Mouse (Mus musculus) limb, embryonic 13.5 days (tissue): ENCODE data around the gene Smarcc2. TPM values are rescaled to one million over a fixed set of nuclear protein-coding genes. Genes with fewer than 3 reads are reported as not detected.

Source experiments
- ATAC-seq: fragments of 200-750 bp; cut with Nextera tagmentation; 2 replicates; pipeline ENCODE4 v1.8.0; 2017; ENCODE audit warnings: low read depth, moderate number of reproducible peaks, moderate TSS enrichment; ENCODE audit not compliant: low FRiP score
- H3K27ac ChIP-seq: fragments of 300-500 bp; sonication (generic); 2 replicates; pipeline ENCODE4 v1.5.1; 2015; ENCODE audit warnings: inconsistent platforms, mild to moderate bottlenecking, moderate library complexity
- H3K27me3 ChIP-seq: fragments of 300-500 bp; sonication (generic); 2 replicates; pipeline ENCODE4 v1.6.1; 2015; ENCODE audit warnings: mild to moderate bottlenecking, inconsistent platforms
- H3K36me3 ChIP-seq: fragments of 300-500 bp; sonication (generic); 2 replicates; pipeline ENCODE4 v1.6.1; 2015; ENCODE audit warnings: inconsistent platforms, mild to moderate bottlenecking, moderate library complexity
- H3K4me1 ChIP-seq: fragments of 300-500 bp; sonication (generic); 2 replicates; pipeline ENCODE4 v1.6.1; 2015; ENCODE audit warnings: inconsistent platforms
- H3K4me2 ChIP-seq: fragments of 300-500 bp; sonication (generic); replicated peaks from 2 replicates; pipeline ENCODE4 v1.6.1; 2015; ENCODE audit warnings: inconsistent platforms, mild to moderate bottlenecking, moderate library complexity
- H3K4me3 ChIP-seq: fragments of 300-500 bp; sonication (generic); 2 replicates; pipeline ENCODE4 v1.5.1; 2015; ENCODE audit warnings: moderate library complexity, mild to moderate bottlenecking, inconsistent platforms
- H3K9ac ChIP-seq: fragments of 300-500 bp; sonication (generic); 2 replicates; pipeline ENCODE4 v1.6.1; 2015; ENCODE audit warnings: mild to moderate bottlenecking, inconsistent platforms
- H3K9me3 ChIP-seq: fragments of 300-500 bp; sonication (generic); 2 replicates; pipeline ENCODE4 v1.6.1; 2016; ENCODE audit warnings: inconsistent platforms
- WGBS: fragments of 180-500 bp; shearing (Covaris S2); methylation state at CpG from one replicate; pipeline ENCODE4 v1.1.7; 2015; 5-methylcytosine and 5-hydroxymethylcytosine counted together
- polyA plus RNA-seq: library from polyadenylated mRNA; unstranded; fragments of >200 nt; fragmentation: Nextera tagmentation; extraction: Ambion mirVana; gene quantifications from 2 replicates; pipeline ENCODE4 v1.2.1, GENCODE M21; 2015

The Smarcc2 gene
- polyA plus RNA-seq, 1 experiment from 2014 or later, result 110 TPM

DNA sequence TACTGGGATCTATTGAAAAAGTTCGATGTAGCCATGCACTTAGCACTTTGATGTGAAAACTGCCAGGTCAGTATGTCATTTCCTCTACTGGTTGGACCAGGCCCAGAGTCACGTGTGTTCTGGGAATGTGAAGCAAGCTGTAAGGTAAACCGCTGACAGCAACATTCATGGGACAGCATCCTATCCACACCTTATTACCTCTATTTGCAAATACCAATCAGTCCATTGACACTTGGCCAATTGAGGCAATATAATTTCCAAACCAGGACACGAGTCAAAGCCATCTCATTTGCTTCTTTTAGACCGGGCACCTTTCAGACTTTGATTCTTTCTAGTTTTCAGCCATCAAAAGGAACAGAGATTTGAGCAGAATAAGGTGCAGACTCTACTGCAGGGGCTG lies 30.0 kb upstream of the Smarcc2 start:
- no peak overlapping the region for H3K4me2 ChIP-seq
- no peaks in the 10 kb centered on the region for H3K27me3 ChIP-seq
- no peak overlapping the region for H3K4me3 ChIP-seq
- no peak for ATAC-seq
- H3K27ac ChIP-seq, result no peak overlapping the region
- H3K9me3 ChIP-seq, result no peaks in the 10 kb centered on the region
- H3K36me3 ChIP-seq, result peaks cover 67% of the 10 kb centered on the region
- 90% methylated on average over 5 of the region's 5 CpGs for WGBS
- no peaks in the 10 kb centered on the region for H3K4me1 ChIP-seq
- H3K9ac ChIP-seq, result no peak overlapping the region

DNA sequence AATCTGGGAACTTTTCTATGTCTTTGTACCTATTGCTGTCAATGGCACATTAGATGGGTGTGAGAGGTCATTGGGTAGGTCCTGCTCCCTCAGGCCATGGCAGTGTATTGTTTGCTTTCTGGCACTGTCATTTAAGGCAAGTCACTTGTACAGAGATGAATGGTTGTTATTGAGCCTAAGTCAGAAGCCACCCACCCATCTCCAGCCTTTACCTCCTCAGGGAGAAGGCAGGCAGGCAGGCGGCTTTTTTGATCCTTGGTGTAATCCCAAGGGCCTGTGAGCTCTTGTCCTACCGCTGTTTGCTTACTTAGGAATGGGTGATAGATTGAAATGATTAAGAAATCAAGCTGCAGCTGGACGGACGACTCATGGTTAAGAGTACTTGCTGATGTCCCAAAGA lies 29.6 kb upstream of the Smarcc2 start:
- no peak overlapping the region for H3K4me3 ChIP-seq
- H3K9me3 ChIP-seq, result no peaks in the 10 kb centered on the region
- H3K36me3 ChIP-seq, result peaks cover 68% of the 10 kb centered on the region
- no peaks in the 10 kb centered on the region for H3K4me1 ChIP-seq
- no peak overlapping the region for H3K9ac ChIP-seq
- no peak for ATAC-seq
- no peaks in the 10 kb centered on the region for H3K27me3 ChIP-seq
- no peak overlapping the region for H3K4me2 ChIP-seq
- 82% methylated on average over 4 of the region's 4 CpGs for WGBS
- H3K27ac ChIP-seq, result no peak overlapping the region

DNA sequence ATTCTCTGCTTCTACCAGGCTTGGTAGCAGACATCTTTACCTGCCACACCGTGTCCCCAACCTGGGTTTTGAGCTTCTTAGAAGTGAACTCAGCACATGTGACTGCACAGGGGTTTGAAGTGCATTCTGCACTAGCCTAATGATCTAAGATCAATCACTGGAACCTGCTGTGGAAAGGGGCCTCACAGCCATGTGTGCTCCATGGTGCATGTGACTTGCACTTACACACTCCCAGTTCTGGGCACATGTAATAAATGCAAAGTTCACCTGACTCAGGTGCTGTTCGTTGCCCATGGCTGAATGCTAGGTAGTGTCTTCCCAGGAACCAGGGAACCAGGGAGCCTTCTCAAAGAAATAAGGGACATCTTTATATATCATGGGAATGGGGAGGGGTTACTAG lies 25.6 kb upstream of the Smarcc2 start:
- Histone ChIP-seq H3K27me3 (no peaks in the 10 kb centered on the region), H3K36me3 (peaks cover 86% of the 10 kb centered on the region), H3K4me3 (no peak overlapping the region), H3K4me2 (no peak overlapping the region), H3K9me3 (no peaks in the 10 kb centered on the region), H3K4me1 (no peaks in the 10 kb centered on the region), H3K9ac (no peak overlapping the region), H3K27ac (no peak overlapping the region)
- no peak for ATAC-seq
- 95% methylated on average over 2 of the region's 2 CpGs for WGBS

DNA sequence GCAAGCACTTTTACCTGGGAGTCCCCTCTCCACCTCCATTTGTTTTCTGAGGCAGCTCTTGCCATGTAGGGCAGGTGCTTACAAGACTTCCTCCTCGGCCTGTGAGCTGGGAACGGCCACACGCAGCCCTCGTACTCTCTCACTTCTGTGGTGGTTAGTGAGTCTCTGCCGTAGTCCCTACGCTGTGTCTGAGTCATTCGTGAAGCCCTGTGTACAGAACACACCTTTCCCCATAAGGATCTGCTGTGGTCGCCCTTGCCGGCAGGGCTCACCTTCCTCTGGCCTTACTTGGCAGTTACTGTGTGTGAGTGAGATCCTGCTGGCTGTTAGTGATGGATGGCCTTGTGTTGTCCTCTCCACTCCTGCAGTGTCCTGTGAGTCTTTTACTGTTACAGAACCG lies 24.4 kb upstream of the Smarcc2 start:
- no peak for ATAC-seq
- no peak overlapping the region for H3K4me2 ChIP-seq
- H3K27me3 ChIP-seq, result no peaks in the 10 kb centered on the region
- H3K4me3 ChIP-seq, result no peak overlapping the region
- no peaks in the 10 kb centered on the region for H3K4me1 ChIP-seq
- no peak overlapping the region for H3K9ac ChIP-seq
- no peaks in the 10 kb centered on the region for H3K9me3 ChIP-seq
- no peak overlapping the region for H3K27ac ChIP-seq
- peaks cover 85% of the 10 kb centered on the region for H3K36me3 ChIP-seq
- WGBS, result 89% methylated on average over 10 of the region's 10 CpGs

DNA sequence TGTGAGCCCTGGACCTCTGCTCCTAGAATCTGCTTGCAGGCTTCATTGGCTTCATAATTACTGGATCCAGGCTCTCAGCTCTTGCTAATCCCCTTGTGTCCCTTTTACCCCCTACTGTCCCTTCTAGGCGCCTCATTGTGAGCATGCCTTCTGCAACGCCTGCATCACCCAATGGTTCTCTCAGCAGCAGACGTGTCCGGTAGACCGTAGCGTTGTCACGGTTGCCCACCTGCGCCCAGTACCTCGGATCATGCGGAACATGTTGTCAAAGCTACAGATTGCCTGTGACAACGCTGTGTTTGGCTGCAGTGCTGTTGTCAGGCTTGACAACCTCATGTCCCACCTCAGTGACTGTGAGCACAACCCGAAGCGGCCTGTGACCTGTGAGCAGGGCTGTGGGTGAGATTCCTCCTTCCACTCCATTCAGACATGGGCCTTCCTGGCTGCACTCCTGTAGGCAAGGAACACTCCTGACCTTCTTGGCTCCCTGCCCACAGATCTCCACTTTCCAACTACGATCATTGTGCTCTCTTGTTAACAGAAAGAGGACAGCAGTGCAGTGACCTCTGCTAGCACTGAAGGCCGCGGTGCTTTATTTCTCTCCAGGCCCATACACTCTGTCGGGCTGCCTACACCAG lies 23.7 kb upstream of the Smarcc2 start:
- Histone ChIP-seq H3K27ac (no peak overlapping the region), H3K4me3 (no peak overlapping the region), H3K4me1 (no peaks in the 10 kb centered on the region), H3K4me2 (no peak overlapping the region), H3K9ac (no peak overlapping the region), H3K9me3 (no peaks in the 10 kb centered on the region), H3K27me3 (no peaks in the 10 kb centered on the region), H3K36me3 (peaks cover 85% of the 10 kb centered on the region)
- no peak for ATAC-seq
- 90% methylated on average over 17 of the region's 17 CpGs for WGBS

DNA sequence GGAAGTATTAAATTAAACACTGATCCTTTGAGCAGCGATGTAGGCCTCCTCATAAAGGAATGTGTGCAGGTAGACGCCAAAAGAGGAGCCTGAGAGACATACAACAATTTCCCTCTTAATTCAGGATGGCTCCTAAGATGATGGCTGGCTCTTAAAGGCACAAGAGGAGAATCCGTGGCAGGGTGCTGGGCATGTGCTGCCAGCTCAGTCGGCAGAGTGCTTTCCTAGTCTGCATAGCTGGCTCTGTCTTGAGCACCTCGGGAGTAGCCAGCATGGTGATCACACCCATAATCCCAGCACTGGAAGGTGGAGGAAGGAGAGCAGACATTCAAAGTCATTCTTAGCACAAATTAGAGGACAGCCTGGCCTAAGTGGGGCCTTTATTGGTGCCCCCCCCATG lies 23.2 kb upstream of the Smarcc2 start:
- ATAC-seq, result no peak

DNA sequence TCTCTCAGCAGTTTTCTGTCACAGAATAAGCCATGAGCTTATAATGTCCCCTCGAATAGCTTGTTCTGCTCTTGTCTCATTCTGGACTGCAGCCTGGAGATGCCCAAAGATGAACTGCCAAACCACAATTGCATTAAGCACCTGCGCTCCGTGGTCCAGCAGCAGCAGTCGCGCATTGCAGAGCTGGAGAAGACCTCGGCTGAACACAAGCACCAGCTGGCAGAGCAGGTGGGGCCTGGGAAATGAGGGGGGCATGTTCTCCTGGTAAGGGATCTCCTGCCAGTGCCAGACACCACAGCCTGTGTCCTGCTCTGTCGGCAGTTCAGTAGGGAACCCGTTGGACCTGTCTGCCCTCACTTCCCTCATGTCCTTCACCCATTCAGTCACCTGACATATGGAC lies 22.7 kb upstream of the Smarcc2 start:
- H3K27me3 ChIP-seq, result no peaks in the 10 kb centered on the region
- no peaks in the 10 kb centered on the region for H3K9me3 ChIP-seq
- no peak overlapping the region for H3K27ac ChIP-seq
- no peak for ATAC-seq
- H3K36me3 ChIP-seq, result peaks cover 85% of the 10 kb centered on the region
- H3K4me3 ChIP-seq, result no peak overlapping the region
- WGBS, result 93% methylated on average over 8 of the region's 8 CpGs
- no peak overlapping the region for H3K9ac ChIP-seq
- no peaks in the 10 kb centered on the region for H3K4me1 ChIP-seq
- H3K4me2 ChIP-seq, result no peak overlapping the region

More for the DNA sequence above, 23.2 kb upstream of the Smarcc2 start:
- Histone ChIP-seq H3K4me1 (no peaks in the 10 kb centered on the region), H3K4me3 (no peak overlapping the region), H3K27me3 (no peaks in the 10 kb centered on the region), H3K4me2 (no peak overlapping the region), H3K9me3 (no peaks in the 10 kb centered on the region), H3K9ac (no peak overlapping the region), H3K36me3 (peaks cover 85% of the 10 kb centered on the region), H3K27ac (no peak overlapping the region)
- 87% methylated on average over 5 of the region's 5 CpGs for WGBS

DNA sequence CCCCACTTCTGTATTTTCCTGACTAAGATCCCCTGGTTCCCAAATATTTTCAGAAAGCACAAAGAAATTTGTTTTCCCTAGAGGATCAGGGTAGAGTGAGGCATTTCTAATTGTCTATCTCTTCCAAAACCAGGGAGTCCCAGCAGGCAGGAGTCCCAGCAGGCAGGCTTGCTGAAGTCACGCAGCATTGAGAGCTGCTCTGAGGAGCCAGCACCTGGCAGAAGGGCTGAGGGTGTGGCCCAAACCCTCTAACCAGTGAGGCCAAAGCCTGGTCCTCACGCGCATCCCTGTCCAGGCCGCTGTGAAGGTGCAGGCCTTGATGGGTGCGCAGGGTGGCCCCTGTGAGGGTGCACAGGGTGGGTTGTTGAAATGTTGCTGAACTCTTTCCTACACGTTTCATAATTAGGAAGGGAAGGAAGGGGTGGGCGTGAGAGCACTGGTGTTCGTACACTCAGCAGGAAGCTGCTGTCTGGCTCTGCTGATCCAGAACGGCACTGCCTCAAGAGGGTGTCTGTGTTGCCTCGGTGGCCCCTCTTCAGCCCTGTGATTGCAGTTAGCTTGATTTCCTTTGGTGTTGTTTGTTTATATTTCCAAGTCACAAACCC lies 20.3 kb upstream of the Smarcc2 start:
- Histone ChIP-seq H3K4me1 (no peaks in the 10 kb centered on the region), H3K27ac (no peak overlapping the region), H3K9me3 (no peaks in the 10 kb centered on the region), H3K4me3 (no peak overlapping the region), H3K36me3 (peaks cover 83% of the 10 kb centered on the region), H3K27me3 (no peaks in the 10 kb centered on the region), H3K4me2 (no peak overlapping the region), H3K9ac (no peak overlapping the region)
- no peak for ATAC-seq
- 60% methylated on average over 10 of the region's 10 CpGs for WGBS

DNA sequence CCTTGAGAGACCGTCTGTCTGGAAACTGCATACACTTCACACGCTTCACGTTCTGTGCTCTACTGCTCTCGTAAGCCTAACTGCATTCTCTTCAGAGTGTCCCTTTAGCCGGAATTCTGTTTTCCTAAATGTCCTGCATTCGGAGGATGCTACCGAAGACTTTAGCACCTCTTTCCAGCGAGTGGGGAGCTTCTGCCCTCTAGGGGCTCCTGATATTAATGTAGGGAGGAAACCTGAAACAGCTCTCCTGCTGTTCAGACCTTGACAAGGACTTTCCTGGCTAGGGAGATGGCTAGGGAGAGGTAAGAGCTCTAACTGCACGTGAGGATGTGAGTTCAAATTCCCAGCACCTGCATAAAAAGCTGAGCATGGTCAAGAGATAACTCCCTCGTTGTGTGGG lies 18.6 kb upstream of the Smarcc2 start:
- Histone ChIP-seq H3K27me3 (no peaks in the 10 kb centered on the region), H3K4me1 (no peaks in the 10 kb centered on the region), H3K27ac (no peak overlapping the region), H3K9me3 (no peaks in the 10 kb centered on the region), H3K9ac (no peak overlapping the region), H3K4me3 (no peak overlapping the region), H3K4me2 (no peak overlapping the region), H3K36me3 (peaks cover 69% of the 10 kb centered on the region)
- 65% methylated on average over 10 of the region's 10 CpGs for WGBS
- no peak for ATAC-seq

DNA sequence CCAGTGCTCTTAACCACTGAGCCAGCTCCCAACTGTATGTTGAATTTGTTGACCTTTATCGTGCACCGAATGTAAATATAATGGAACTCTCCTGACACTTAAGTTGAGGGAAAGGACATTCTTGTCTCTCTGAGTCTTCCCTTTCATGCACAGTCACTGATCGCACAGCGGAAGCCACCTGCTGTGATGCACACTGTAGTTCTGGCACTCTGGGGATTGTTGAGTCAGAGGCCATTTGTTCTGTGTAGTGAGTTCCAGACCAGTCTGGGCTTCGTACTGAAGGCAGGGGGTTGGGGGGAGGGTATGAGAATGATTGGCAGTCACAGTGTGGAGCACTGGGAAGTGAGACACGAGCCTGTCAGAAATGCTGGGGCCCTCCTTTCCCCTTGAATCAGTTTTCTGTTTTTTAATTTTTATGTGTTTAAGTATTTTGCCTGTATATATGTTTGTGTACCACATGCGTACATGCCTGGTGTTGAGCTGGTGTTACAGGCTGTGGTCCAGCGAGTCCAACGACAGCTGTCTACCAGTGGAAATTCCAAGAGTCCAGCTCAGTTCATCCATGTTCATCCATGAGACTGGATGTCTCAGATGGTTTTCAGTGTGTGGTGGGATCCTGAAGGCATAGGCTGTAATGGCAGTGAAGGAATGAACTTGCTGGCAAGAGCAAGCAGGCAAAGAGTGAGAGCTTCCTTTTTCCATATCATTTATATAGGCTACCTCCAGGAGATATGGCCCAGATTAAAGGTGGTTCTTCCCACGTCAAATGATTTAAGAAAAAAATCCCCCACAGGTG lies 17.5 kb upstream of the Smarcc2 start:
- peaks cover 58% of the 10 kb centered on the region for H3K36me3 ChIP-seq
- no peaks in the 10 kb centered on the region for H3K4me1 ChIP-seq
- H3K27me3 ChIP-seq, result no peaks in the 10 kb centered on the region
- WGBS, result 90% methylated on average over 10 of the region's 10 CpGs
- no peak overlapping the region for H3K9ac ChIP-seq
- H3K9me3 ChIP-seq, result no peaks in the 10 kb centered on the region
- H3K4me3 ChIP-seq, result no peak overlapping the region
- no peak overlapping the region for H3K4me2 ChIP-seq
- ATAC-seq, result no peak
- H3K27ac ChIP-seq, result no peak overlapping the region

DNA sequence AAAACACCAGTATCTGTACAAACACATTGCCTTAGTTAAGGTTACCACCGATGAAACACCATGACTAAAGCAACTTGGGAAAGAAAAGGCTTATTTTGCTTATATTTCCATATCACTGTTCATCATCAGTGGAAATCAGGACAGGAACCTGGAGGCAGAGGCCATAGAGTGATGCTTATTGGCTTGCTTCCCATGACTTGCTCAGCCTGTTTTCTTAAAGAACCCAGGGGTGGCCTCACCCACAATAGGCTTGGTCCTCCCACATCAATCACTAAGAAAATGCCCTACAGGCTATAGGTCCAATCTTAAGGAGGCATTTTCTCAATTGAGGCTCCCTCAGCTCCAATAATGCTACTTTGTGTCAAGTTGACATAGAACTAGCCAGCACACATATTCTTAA lies 16.3 kb upstream of the Smarcc2 start:
- Histone ChIP-seq H3K4me1 (no peaks in the 10 kb centered on the region), H3K4me3 (no peak overlapping the region), H3K27me3 (no peaks in the 10 kb centered on the region), H3K9me3 (no peaks in the 10 kb centered on the region), H3K4me2 (no peak overlapping the region), H3K36me3 (peaks cover 46% of the 10 kb centered on the region), H3K27ac (no peak overlapping the region), H3K9ac (no peak overlapping the region)
- 96% methylated on average over 1 of the region's 1 CpGs for WGBS
- ATAC-seq, result no peak

DNA sequence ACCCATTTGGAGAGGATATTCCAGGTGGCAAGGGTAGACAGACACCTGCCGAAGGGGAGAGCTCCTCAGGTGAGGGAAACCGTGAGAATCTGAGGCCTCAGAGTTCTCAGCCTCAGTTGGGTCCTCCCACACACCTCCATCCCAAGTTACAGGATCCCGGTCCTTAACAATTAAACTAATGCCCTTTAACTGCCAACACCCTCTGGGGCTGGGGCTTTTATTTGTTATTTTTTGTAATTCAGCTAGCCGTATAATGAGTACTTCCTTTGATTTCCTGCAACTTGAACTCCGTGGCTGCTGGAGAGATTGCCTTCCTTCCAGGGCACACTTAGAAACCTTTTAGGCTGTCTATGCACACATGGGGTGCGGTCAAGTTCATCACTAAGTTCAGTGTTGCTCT lies 14.7 kb upstream of the Smarcc2 start:
- Histone ChIP-seq H3K9me3 (no peaks in the 10 kb centered on the region), H3K27ac (no peak overlapping the region), H3K4me2 (no peak overlapping the region), H3K36me3 (peaks cover 31% of the 10 kb centered on the region), H3K9ac (no peak overlapping the region), H3K4me1 (no peaks in the 10 kb centered on the region), H3K27me3 (no peaks in the 10 kb centered on the region), H3K4me3 (no peak overlapping the region)
- ATAC-seq, result no peak
- WGBS, result 57% methylated on average over 6 of the region's 6 CpGs
